Mouse (Mus musculus) kidney, adult 2 months (tissue): Measurements from ENCODE around the gene Trim25.

Experiments
- CTCF ChIP-seq: fragments of 200-500 bp; conservative IDR thresholded peaks from 2 replicates; pipeline ENCODE4 v1.5.1; 2011; ENCODE audit warnings: low read depth, mild to moderate bottlenecking, control low read depth, low read length, moderate library complexity, mixed read lengths; ENCODE audit not compliant: insufficient read depth, insufficient read length
- POLR2A ChIP-seq: fragments of 200-500 bp; IDR thresholded peaks from one replicate; pipeline ENCODE4 v1.6.1; 2011; ENCODE audit warnings: low read depth, low read length, control low read depth

GRCm38 (mm10) chr11:89000527-89000819 lies 1.3 kb downstream of the Trim25 start:
- TF ChIP-seq CTCF (no peak), POLR2A (no peak)
